Mouse (Mus musculus): Measurements from ENCODE around the gene Lpgat1. TPM values are rescaled to one million over a fixed set of nuclear protein-coding genes. Genes with fewer than 3 reads are reported as not detected.

The Lpgat1 gene
- total RNA-seq (2012; rRNA removed) (15.3 and 24.2 TPM in 2 replicates), total RNA-seq (2014; rRNA removed) (31.8 and 32.6 TPM in 2 replicates), polyA plus RNA-seq (2012; ENCODE audit: insufficient read length, low read depth) (40.0 and 47.7 TPM in 2 replicates)

DNA sequence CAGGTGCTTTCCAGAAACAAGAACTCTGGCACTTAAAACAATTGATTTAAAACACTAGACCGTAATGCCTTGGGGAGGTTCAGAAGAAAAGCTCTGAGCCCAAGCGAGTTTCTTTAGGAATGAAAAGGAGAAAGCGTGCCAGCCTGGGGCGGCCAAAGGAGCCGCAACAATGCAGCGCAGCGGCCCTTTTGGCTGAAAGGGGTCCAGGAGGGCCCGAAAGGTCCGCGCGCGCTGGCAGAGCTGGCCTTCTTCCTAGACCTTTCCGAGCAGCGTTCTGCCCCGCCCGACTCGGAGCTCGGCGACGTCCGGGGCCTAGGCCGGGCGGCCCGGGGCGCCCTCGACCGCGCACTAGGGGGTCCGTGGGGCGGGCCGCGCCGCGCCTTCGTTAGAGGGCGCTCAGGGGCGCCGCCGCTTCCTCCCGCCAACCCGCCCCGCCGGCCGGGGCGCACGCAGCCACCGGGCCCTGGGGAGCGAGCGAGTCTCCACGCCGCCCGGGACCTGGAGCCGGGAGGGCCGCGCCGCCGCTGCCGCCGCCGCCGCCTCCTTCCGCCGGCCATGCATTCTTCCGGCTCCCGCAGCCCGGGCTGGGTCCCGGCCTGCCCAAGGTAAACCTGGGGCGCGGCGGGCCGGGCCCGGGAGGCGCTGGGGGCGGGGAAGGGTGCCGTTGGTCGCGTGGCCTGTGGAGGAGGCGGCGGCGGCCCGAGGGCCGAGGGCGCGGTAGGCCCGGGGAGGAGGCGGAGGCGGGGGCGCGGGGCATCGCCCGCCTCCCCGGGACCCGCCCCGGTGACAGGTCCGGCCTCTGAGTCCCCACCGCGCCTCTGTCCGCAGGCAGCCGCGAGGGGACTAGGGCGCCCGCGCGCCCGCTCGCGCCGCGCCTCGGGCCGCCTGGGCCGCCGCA lies at the start of gene Lpgat1:
Gene Lpgat1, plus strand, starts transcription at position 234 of the 898 bp plus-strand sequence.
- Histone ChIP-seq H3K4me3 (replicated peaks in 1 of 3; ENCODE audit: low read depth in 2 of 3, low read length in 2 of 3, poor library complexity in 1 of 3) (peak within 1 kb of the TSS; percentile 72 to 87 (median 85)), H3K36me3 (replicated peaks in 1 of 2; ENCODE audit: control insufficient read depth in 1 of 2, insufficient read depth in 1 of 2, low read length in 1 of 2) (peaks cover 0 to 27% of the 10 kb centered on the region in 2 experiments), H3K4me1 (ENCODE audit: control insufficient read depth in 1 of 2, insufficient read depth in 2 of 2) (peaks cover 4 to 73% of the 10 kb centered on the region in 2 experiments; a peak in 3 of 4 replicates), H3K79me2 (replicated peaks; ENCODE audit: control insufficient read depth, extremely low read depth, insufficient read depth, poor library complexity, severe bottlenecking) (peaks cover 28% of the 10 kb centered on the region), H3K9me3 (replicated peaks; ENCODE audit: low read length) (no peaks in the 10 kb centered on the region), H3K27me3 (replicated peaks) (no peaks in the 10 kb centered on the region), H3K27ac (ENCODE audit: insufficient read depth, low read depth) (peak within 1 kb of the TSS; percentile 59), H3K9ac (ENCODE audit: insufficient read depth, low read depth) (peak within 1 kb of the TSS; percentile 94), H3K4me2 (ENCODE audit: insufficient read depth, low read depth, poor library complexity, severe bottlenecking) (peak within 1 kb of the TSS; percentile 95)
- in situ Hi-C loops (cut with MboI; ENCODE audit: low pct_ligation_motif_present, low pct_unique_long_range_greater_than_20kb, low sequenced_read_pairs) (loop anchor here (25.0 kb wide), 1 partner anchor 106 kb away; no protein-coding TSS in a partner anchor), dilution Hi-C loops (cut with MboI; ENCODE audit: extremely low pct_ligation_motif_present, extremely low pct_unique_long_range_greater_than_20kb, low sequenced_read_pairs) (no loop called here)
- no peak for DNase-seq (ENCODE audit: extremely low read depth)
- TF ChIP-seq TCF12 (IDR thresholded peaks at IDR 0.05; ENCODE audit: low read depth, low read length), result peak; percentile 44; the same call in 1 of the 2 replicates
- no peak for TF ChIP-seq ZKSCAN1 (IDR thresholded peaks at IDR 0.05; ENCODE audit: borderline replicate concordance, low read depth, low read length)
- TF ChIP-seq CHD1 (IDR thresholded peaks at IDR 0.05; ENCODE audit: low read depth, low read length), result no peak
- no peak for TF ChIP-seq JUN (IDR thresholded peaks at IDR 0.05; ENCODE audit: insufficient read depth, low read depth, low read length)
- no peak for TF ChIP-seq SMC3 (IDR thresholded peaks at IDR 0.05; ENCODE audit: low read depth, low read length)
- TF ChIP-seq BHLHE40 (IDR thresholded peaks at IDR 0.05; ENCODE audit: low read depth, low read length), result peak; percentile 51
- no peak for TF ChIP-seq IRF4 (IDR thresholded peaks at IDR 0.05; ENCODE audit: low read depth, low read length)
- TF ChIP-seq ZNF384 (IDR thresholded peaks at IDR 0.05; ENCODE audit: low read depth, low read length), result no peak
- no peak; the same call in 1 of the 2 replicates for TF ChIP-seq MAX (IDR thresholded peaks at IDR 0.05; ENCODE audit: low read length)
- no peak for TF ChIP-seq POLR2AphosphoS2 (IDR thresholded peaks at IDR 0.05; ENCODE audit: low read depth, low read length)
- TF ChIP-seq CTCF (conservative IDR thresholded peaks at IDR 0.05 in 1 of 2, IDR thresholded peaks at IDR 0.05 in 1 of 2; ENCODE audit: low read depth in 2 of 2, low read length in 2 of 2), result peak in 1 of 2 experiments; percentile 50; a peak in 2 of 4 replicates
- TF ChIP-seq CHD2 (IDR thresholded peaks at IDR 0.05; ENCODE audit: low read length), result no peak
- no peak for TF ChIP-seq ELF1 (IDR thresholded peaks at IDR 0.05; ENCODE audit: low read depth, low read length)
- no peak; the same call in 1 of the 2 replicates for TF ChIP-seq NELFE (IDR thresholded peaks at IDR 0.05; ENCODE audit: low read depth, low read length)
- no peak for TF ChIP-seq RCOR1 (conservative IDR thresholded peaks at IDR 0.05; ENCODE audit: low read depth, low read length)
- TF ChIP-seq USF2 (conservative IDR thresholded peaks at IDR 0.05; ENCODE audit: low read depth, low read length), result no peak
- no peak for TF ChIP-seq TBP (conservative IDR thresholded peaks at IDR 0.05; ENCODE audit: low read depth, low read length)
- TF ChIP-seq PAX5 (IDR thresholded peaks at IDR 0.05; ENCODE audit: low read length), result no peak
- no peak for TF ChIP-seq ZC3H11A (IDR thresholded peaks at IDR 0.05; ENCODE audit: low read depth, low read length)
- TF ChIP-seq MXI1 (IDR thresholded peaks at IDR 0.05; ENCODE audit: low read depth, low read length), result 0 out of 2 replicates have a peak, but pooled peaks have one; percentile 48
- TF ChIP-seq NRF1 (IDR thresholded peaks at IDR 0.05; ENCODE audit: low read depth, low read length), result no peak
- TF ChIP-seq JUND (conservative IDR thresholded peaks at IDR 0.05; ENCODE audit: low read depth, low read length), result no peak
- TF ChIP-seq KAT2A (IDR thresholded peaks at IDR 0.05; ENCODE audit: insufficient replicate concordance, low read length), result 0 out of 2 replicates have a peak, but pooled peaks have one; percentile 28
- no peak for TF ChIP-seq RAD21 (IDR thresholded peaks at IDR 0.05; ENCODE audit: low read depth, low read length)
- TF ChIP-seq HCFC1 (IDR thresholded peaks at IDR 0.05; ENCODE audit: low read depth, low read length), result no peak
- no peak for TF ChIP-seq GABPA (IDR thresholded peaks at IDR 0.05; ENCODE audit: insufficient replicate concordance, low read depth, low read length)
- TF ChIP-seq USF1 (IDR thresholded peaks at IDR 0.05; ENCODE audit: low read depth, low read length), result no peak
- no peak for TF ChIP-seq EP300 (IDR thresholded peaks at IDR 0.05; ENCODE audit: low read length)
- TF ChIP-seq MEF2A (IDR thresholded peaks at IDR 0.05; ENCODE audit: borderline replicate concordance, low read depth, low read length), result peak; percentile 30; the same call in 1 of the 2 replicates
- no peak for TF ChIP-seq SIN3A (IDR thresholded peaks at IDR 0.05; ENCODE audit: low read length)
- no peak for TF ChIP-seq MAFK (IDR thresholded peaks at IDR 0.05; ENCODE audit: insufficient replicate concordance, low read length)
- TF ChIP-seq MYC (IDR thresholded peaks at IDR 0.05; ENCODE audit: low read depth, low read length), result no peak
- TF ChIP-seq MAZ (IDR thresholded peaks at IDR 0.05; ENCODE audit: low read depth, low read length), result no peak
- no peak; the same call in 1 of the 2 replicates for TF ChIP-seq ZMIZ1 (IDR thresholded peaks at IDR 0.05; ENCODE audit: low read depth, low read length)
- no peak for TF ChIP-seq ETS1 (conservative IDR thresholded peaks at IDR 0.05; ENCODE audit: low read depth, low read length)
- TF ChIP-seq E2F4 (IDR thresholded peaks at IDR 0.05; ENCODE audit: insufficient replicate concordance, low read depth, low read length), result no peak
- TF ChIP-seq POLR2A (IDR thresholded peaks at IDR 0.05; ENCODE audit: low read depth, low read length), result peak; percentile 50; the same call in 1 of the 2 replicates

Data from CH12.LX (cell line).